Mouse (Mus musculus) midbrain, embryonic 12.5 days (tissue): ENCODE data around the gene Ampd1. TPM values are rescaled to one million over a fixed set of nuclear protein-coding genes. Genes with fewer than 3 reads are reported as not detected.
"Not testable (repeated sequence)": the region's sequence is repeated elsewhere in the genome, so short reads cannot be mapped to it uniquely, and the experiment has no call there.

Experiments used
- ATAC-seq: fragments of 200-750 bp; cut with Nextera tagmentation; 2 replicates; pipeline ENCODE4 v1.8.0; 2017; ENCODE audit warnings: low read depth, moderate TSS enrichment, moderate library complexity; ENCODE audit not compliant: low FRiP score
- H3K27ac ChIP-seq: fragments of 300-500 bp; sonication (generic); replicated peaks from 2 replicates; pipeline ENCODE4 v1.5.1; 2016; ENCODE audit warnings: mild to moderate bottlenecking
- H3K27me3 ChIP-seq: fragments of 300-500 bp; sonication (generic); 2 replicates; pipeline ENCODE4 v1.6.1; 2016; ENCODE audit warnings: mild to moderate bottlenecking
- H3K36me3 ChIP-seq: fragments of 300-500 bp; sonication (generic); 2 replicates; pipeline ENCODE4 v1.6.1; 2016
- H3K4me1 ChIP-seq: fragments of 300-500 bp; sonication (generic); 2 replicates; pipeline ENCODE4 v1.6.1; 2016
- H3K4me2 ChIP-seq: fragments of 300-500 bp; sonication (generic); replicated peaks from 2 replicates; pipeline ENCODE4 v1.6.1; 2016; ENCODE audit warnings: mild to moderate bottlenecking, moderate library complexity
- H3K4me3 ChIP-seq: fragments of 300-500 bp; sonication (generic); 2 replicates; pipeline ENCODE4 v1.5.1; 2016; ENCODE audit warnings: mild to moderate bottlenecking
- H3K9ac ChIP-seq: fragments of 300-500 bp; sonication (generic); replicated peaks from 2 replicates; pipeline ENCODE4 v1.6.1; 2016; ENCODE audit warnings: mild to moderate bottlenecking, moderate library complexity
- H3K9me3 ChIP-seq: fragments of 300-500 bp; sonication (generic); 2 replicates; pipeline ENCODE4 v1.6.1; 2016; ENCODE audit warnings: mild to moderate bottlenecking
- WGBS: fragments of 180-500 bp; shearing (Covaris S2); methylation state at CpG from one replicate; pipeline ENCODE4 v1.1.7; 2016; 5-methylcytosine and 5-hydroxymethylcytosine counted together
- polyA plus RNA-seq: library from polyadenylated mRNA; unstranded; fragments of >200 nt; fragmentation: Nextera tagmentation; extraction: Ambion mirVana; gene quantifications from 2 replicates; pipeline ENCODE4 v1.2.1, GENCODE M21; 2016

The Ampd1 gene
- polyA plus RNA-seq, 1 experiment from 2014 or later, result 0.18 TPM

GRCm38 (mm10) chr3:103112216-103112615 lies 38.4 kb downstream of the Ampd1 start:
- 83% methylated on average over 5 of the region's 5 CpGs for WGBS
- Histone ChIP-seq H3K27ac (no peak overlapping the region), H3K4me3 (no peak overlapping the region), H3K36me3 (no peaks in the 10 kb centered on the region), H3K9ac (no peak overlapping the region), H3K27me3 (no peaks in the 10 kb centered on the region), H3K4me2 (no peak overlapping the region), H3K9me3 (no peaks in the 10 kb centered on the region), H3K4me1 (peaks cover 3% of the 10 kb centered on the region; the same call in 1 of the 2 replicates)
- ATAC-seq, result no peak

DNA sequence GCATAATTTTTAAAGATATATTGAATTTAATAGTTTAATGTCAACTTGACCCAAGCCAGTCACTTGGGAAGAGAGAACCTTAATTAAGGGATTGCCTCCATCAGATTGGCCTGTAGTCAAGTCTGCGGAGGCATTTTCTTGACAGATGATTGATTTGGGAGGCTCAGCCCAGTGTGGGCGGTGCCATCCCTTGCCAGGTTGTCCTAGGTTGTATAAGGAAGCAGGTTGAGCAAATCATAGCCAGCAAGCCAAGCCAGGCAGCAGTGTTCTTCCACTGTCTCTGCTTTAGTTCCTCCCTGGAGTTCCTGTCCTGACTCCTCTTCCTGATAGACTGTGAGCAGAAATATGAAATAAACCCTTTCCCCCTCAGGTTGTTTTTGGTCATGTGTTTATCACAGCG lies 49.8 kb downstream of the Ampd1 start:
- no peak for ATAC-seq
- 88% methylated on average over 3 of the region's 3 CpGs for WGBS
- no peak overlapping the region for H3K9ac ChIP-seq
- H3K36me3 ChIP-seq, result no peaks in the 10 kb centered on the region
- H3K4me1 ChIP-seq, result peaks cover 15% of the 10 kb centered on the region
- no peak overlapping the region for H3K4me3 ChIP-seq
- no peak overlapping the region for H3K27ac ChIP-seq
- no peaks in the 10 kb centered on the region for H3K27me3 ChIP-seq
- H3K4me2 ChIP-seq, result no peak overlapping the region
- H3K9me3 ChIP-seq, result no peaks in the 10 kb centered on the region

DNA sequence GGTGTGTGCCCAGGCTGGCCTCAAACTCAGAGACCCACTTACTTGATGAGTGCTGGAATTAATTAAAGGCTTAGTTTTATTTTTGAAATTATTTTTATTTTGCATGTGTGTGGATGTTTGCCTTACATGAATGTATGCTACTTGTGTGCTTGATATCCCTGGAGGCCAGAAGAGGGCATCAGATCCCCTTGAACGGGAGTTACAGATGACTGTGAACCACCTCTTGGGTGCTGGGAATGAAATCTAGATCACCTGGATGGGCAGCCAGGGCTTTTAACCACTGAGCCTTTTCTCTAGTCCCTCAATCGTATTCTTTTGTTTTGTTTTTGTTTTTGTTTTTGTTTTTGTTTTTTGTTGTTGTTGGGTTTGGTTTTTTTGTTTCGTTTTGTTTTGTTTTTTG lies 52.3 kb downstream of the Ampd1 start:
- no peak overlapping the region for H3K4me2 ChIP-seq
- H3K27me3 ChIP-seq, result no peaks in the 10 kb centered on the region
- H3K27ac ChIP-seq, result no peak overlapping the region
- H3K9ac ChIP-seq, result no peak overlapping the region
- H3K36me3 ChIP-seq, result no peaks in the 10 kb centered on the region
- no peaks in the 10 kb centered on the region for H3K9me3 ChIP-seq
- H3K4me3 ChIP-seq, result no peak overlapping the region
- H3K4me1 ChIP-seq, result peaks cover 18% of the 10 kb centered on the region
- ATAC-seq, result no peak
- WGBS, result 93% methylated on average over 3 of the region's 3 CpGs

DNA sequence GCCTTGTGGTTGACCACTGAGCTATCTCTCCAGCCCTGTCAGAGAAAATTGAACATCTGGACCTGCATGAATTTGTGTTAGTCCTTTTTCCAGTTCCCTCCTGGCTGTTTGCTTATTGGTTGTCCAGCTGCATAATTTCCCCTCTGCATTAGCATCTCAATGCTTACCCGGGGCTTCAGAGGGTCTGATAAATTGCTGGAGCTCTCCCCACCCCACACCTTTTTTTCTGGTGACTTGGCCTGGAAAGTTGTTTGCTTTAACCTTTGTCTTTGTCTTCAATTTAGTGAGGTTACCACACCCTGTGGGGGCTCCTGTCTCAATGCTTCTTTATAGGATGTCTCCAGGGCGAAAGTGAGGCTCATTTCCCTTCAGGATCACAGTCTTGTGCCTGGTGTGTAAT lies 53.4 kb downstream of the Ampd1 start:
- WGBS, result 15% methylated on average over 2 of the region's 2 CpGs
- H3K4me2 ChIP-seq, result no peak overlapping the region
- no peak overlapping the region for H3K4me3 ChIP-seq
- no peak overlapping the region for H3K27ac ChIP-seq
- no peak overlapping the region for H3K9ac ChIP-seq
- ATAC-seq, result no peak
- H3K27me3 ChIP-seq, result no peaks in the 10 kb centered on the region
- H3K9me3 ChIP-seq, result no peaks in the 10 kb centered on the region
- peaks cover 18% of the 10 kb centered on the region for H3K4me1 ChIP-seq
- H3K36me3 ChIP-seq, result no peaks in the 10 kb centered on the region

- H3K4me1 ChIP-seq, result peaks cover 18% of the 10 kb centered on the region
- H3K27ac ChIP-seq, result no peak overlapping the region
- no peaks in the 10 kb centered on the region for H3K9me3 ChIP-seq
- H3K9ac ChIP-seq, result no peak overlapping the region
- no peak overlapping the region for H3K4me3 ChIP-seq
- ATAC-seq, result no peak
- no peaks in the 10 kb centered on the region for H3K27me3 ChIP-seq
- 73% methylated on average over 5 of the region's 5 CpGs for WGBS
- no peak overlapping the region for H3K4me2 ChIP-seq
- H3K36me3 ChIP-seq, result no peaks in the 10 kb centered on the region
These were observed 53.9 kb downstream of the Ampd1 start for GRCm38 (mm10) chr3:103127721-103128120.

DNA sequence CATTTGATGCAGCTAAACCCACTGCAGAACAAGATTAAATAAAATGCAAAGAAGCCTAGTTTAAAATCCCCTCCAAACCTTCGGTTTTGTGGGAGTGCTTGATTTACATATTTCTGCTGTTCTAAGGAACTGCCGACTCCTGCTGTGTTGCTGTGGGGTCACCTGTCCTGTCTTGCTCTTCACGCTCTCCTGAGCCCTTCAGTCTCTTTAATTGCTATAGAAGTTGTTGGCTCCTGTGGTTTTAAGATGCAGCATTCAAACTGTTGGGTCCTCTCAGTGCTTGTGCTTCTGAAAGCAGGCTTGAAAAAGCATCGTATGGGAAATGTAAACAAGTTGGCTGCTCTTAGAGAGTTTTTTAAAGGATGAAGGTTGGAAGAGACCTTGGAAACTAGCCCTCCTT lies 54.4 kb downstream of the Ampd1 start:
- Histone ChIP-seq H3K9me3 (no peaks in the 10 kb centered on the region), H3K4me3 (no peak overlapping the region), H3K4me2 (no peak overlapping the region), H3K27me3 (no peaks in the 10 kb centered on the region), H3K9ac (no peak overlapping the region), H3K4me1 (peaks cover 18% of the 10 kb centered on the region), H3K27ac (no peak overlapping the region), H3K36me3 (no peaks in the 10 kb centered on the region)
- 38% methylated on average over 4 of the region's 4 CpGs for WGBS
- ATAC-seq, result no peak

DNA sequence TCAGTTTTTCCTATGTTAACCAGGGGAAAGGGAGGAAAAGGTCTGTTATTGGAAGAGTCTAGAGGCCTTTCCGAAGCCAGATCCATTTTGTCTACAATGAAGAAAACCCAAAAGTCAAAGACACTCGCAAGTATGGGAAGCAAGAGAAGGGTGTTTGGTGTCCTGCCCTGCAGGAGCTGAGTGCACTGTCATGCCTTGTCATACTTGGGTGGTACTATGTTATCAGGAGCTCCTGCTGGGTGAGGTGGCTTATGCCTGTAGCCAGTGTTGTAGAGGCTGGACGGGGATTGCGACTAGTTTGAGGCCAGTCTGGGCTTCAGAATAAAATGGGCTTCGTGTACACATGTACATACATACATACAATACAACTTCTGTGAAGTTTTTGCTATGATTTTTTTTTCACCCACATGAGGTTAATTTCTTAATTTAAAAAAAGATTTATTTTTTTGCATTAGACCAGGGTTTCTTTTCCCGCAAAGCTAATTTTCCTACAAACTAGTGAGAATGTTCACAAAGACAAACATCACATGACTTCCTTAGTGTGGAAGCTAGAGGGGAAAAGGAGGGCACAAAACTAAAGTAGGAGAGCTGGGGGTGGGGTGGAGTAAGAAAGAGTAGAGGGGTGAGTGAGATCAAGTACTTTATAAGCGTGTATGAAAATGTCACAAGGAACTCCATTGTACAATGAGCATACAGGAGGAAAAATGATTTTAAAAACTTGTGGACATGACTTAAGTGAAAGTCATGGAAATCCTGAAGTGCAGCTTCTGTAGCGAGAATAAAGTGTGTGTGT lies 55.7 kb downstream of the Ampd1 start:
- H3K27ac ChIP-seq, result no peak overlapping the region
- 87% methylated on average over 8 of the region's 8 CpGs for WGBS
- no peak overlapping the region for H3K4me3 ChIP-seq
- no peak overlapping the region for H3K9ac ChIP-seq
- H3K36me3 ChIP-seq, result no peaks in the 10 kb centered on the region
- no peak for ATAC-seq
- H3K9me3 ChIP-seq, result no peaks in the 10 kb centered on the region
- peaks cover 18% of the 10 kb centered on the region for H3K4me1 ChIP-seq
- H3K4me2 ChIP-seq, result no peak overlapping the region
- H3K27me3 ChIP-seq, result no peaks in the 10 kb centered on the region

DNA sequence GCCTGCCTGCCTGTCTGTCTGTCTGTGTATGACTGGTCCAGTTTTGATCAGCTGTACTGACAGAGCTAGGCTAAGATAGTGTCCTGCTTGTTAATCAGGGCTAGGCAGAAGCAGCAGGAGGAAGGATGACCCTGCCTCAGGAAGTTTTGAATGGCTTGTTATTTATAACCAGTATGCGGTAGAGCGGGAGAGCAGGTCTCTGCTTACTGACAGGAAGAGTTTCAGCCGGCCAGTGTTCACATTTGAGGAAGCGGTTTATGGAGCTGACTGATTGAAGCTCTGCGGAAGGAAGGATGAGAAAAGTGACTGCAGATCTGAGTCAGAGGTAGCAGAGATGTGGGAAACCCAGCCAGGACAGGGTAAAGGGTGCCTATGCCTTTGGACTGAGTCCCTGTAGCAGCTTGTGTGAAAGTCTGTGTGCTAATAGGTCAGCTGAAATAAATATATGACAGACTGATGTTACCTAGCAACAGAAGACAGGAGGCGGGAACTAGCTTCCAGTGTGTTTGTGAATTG lies 56.5 kb downstream of the Ampd1 start:
- H3K9ac ChIP-seq, result no peak overlapping the region
- WGBS, result 58% methylated on average over 6 of the region's 6 CpGs
- no peak overlapping the region for H3K27ac ChIP-seq
- peaks cover 18% of the 10 kb centered on the region for H3K4me1 ChIP-seq
- no peaks in the 10 kb centered on the region for H3K9me3 ChIP-seq
- no peak for ATAC-seq
- no peaks in the 10 kb centered on the region for H3K27me3 ChIP-seq
- H3K4me2 ChIP-seq, result no peak overlapping the region
- no peak overlapping the region for H3K4me3 ChIP-seq
- no peaks in the 10 kb centered on the region for H3K36me3 ChIP-seq

GRCm38 (mm10) chr3:103133098-103133497 lies 59.3 kb downstream of the Ampd1 start:
- no peak overlapping the region for H3K27ac ChIP-seq
- H3K9ac ChIP-seq, result no peak overlapping the region
- H3K4me3 ChIP-seq, result no peak overlapping the region
- ATAC-seq, result no peak
- no peaks in the 10 kb centered on the region for H3K27me3 ChIP-seq
- no peak overlapping the region for H3K4me2 ChIP-seq
- H3K9me3 ChIP-seq, result no peaks in the 10 kb centered on the region
- H3K4me1 ChIP-seq, result 0 out of 2 replicates have a peak, but pooled peaks cover 7% of the 10 kb centered on the region
- 92% methylated on average over 10 of the region's 10 CpGs for WGBS
- no peaks in the 10 kb centered on the region for H3K36me3 ChIP-seq

- Histone ChIP-seq H3K9ac (no peak overlapping the region), H3K4me2 (no peak overlapping the region), H3K36me3 (no peaks in the 10 kb centered on the region), H3K4me3 (no peak overlapping the region), H3K27ac (no peak overlapping the region), H3K9me3 (no peaks in the 10 kb centered on the region), H3K27me3 (no peaks in the 10 kb centered on the region), H3K4me1 (no peaks in the 10 kb centered on the region)
- WGBS, result 88% methylated on average over 4 of the region's 4 CpGs
- ATAC-seq, result no peak
These were observed 62.7 kb downstream of the Ampd1 start for GRCm38 (mm10) chr3:103136414-103137077.

GRCm38 (mm10) chr3:103139047-103139446 lies 65.2 kb downstream of the Ampd1 start:
- no peak overlapping the region for H3K27ac ChIP-seq
- no peaks in the 10 kb centered on the region for H3K4me1 ChIP-seq
- 81% methylated on average over 8 of the region's 8 CpGs for WGBS
- H3K9ac ChIP-seq, result no peak overlapping the region
- H3K4me2 ChIP-seq, result no peak overlapping the region
- ATAC-seq, result no peak
- H3K36me3 ChIP-seq, result no peaks in the 10 kb centered on the region
- no peaks in the 10 kb centered on the region for H3K9me3 ChIP-seq
- no peak overlapping the region for H3K4me3 ChIP-seq
- H3K27me3 ChIP-seq, result no peaks in the 10 kb centered on the region

DNA sequence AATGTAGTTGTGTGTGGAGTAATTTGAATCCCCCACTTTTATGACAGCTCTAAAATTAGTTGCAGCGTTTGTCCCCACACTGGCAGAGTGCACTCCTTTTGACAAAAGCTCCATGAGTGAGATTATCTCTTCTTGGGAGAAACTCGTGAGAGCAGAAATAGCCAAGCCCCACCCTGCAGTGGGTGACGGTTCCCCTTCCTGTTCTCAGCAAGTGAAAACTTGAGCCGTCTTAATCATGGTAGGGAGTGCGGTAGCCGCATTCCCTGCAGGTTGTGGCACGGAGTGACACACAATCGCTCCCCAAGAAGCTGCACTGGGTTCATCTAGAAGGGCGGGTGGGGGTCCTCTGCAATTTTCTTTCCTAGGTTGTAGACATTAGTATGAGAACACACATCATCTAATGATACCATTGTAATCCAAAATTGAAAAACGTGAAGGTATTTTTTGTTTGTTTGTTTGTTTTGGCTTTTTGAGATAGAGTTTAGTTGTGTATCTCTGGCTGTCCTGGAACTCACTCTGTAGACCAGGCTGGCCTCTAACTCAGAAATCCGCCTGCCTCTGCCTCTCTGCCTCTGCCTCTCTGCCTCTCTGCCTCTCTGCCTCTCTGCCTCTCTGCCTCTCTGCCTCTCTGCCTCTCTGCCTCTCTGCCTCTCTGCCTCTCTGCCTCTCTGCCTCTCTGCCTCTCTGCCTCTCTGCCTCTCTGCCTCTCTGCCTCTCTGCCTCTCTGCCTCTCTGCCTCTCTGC lies 66.5 kb downstream of the Ampd1 start:
- not testable (repeated sequence) for H3K9me3 ChIP-seq, H3K27me3 ChIP-seq, H3K36me3 ChIP-seq, H3K4me3 ChIP-seq, ATAC-seq, H3K27ac ChIP-seq, H3K9ac ChIP-seq, H3K4me2 ChIP-seq, H3K4me1 ChIP-seq
- 61% methylated on average over 11 of the region's 11 CpGs for WGBS
